Mouse (Mus musculus) embryonic facial prominence, embryonic 11.5 days (tissue): ENCODE measurements around the gene Fam160b1. TPM values are rescaled to one million over a fixed set of nuclear protein-coding genes. Genes with fewer than 3 reads are reported as not detected.

Experiments used
- ATAC-seq: fragments of 200-750 bp; cut with Nextera tagmentation; replicated peaks from 2 replicates; pipeline ENCODE4 v1.8.0; 2017; ENCODE audit warnings: low read depth; ENCODE audit not compliant: insufficient number of reproducible peaks, low FRiP score, low TSS enrichment
- DNase-seq: peaks from one replicate; pipeline ENCODE4 v3.0.0-alpha.2; 2015; ENCODE audit warnings: low spot score
- H3K27ac ChIP-seq: fragments of 300-500 bp; sonication (generic); replicated peaks from 2 replicates; pipeline ENCODE4 v1.5.1; 2014; ENCODE audit warnings: mild to moderate bottlenecking, low read depth, low read length, control low read depth
- H3K27me3 ChIP-seq: fragments of 300-500 bp; sonication (generic); 2 replicates; pipeline ENCODE4 v1.6.1; 2014; ENCODE audit warnings: mild to moderate bottlenecking, low read length, moderate library complexity, mixed read lengths; ENCODE audit not compliant: control insufficient read depth, insufficient read depth
- H3K36me3 ChIP-seq: fragments of 300-500 bp; sonication (generic); replicated peaks from 2 replicates; pipeline ENCODE4 v1.6.1; 2014; ENCODE audit warnings: low read depth, mild to moderate bottlenecking, low read length, moderate library complexity, mixed read lengths; ENCODE audit not compliant: control insufficient read depth, insufficient read depth
- H3K4me1 ChIP-seq: fragments of 300-500 bp; sonication (generic); 2 replicates; pipeline ENCODE4 v1.6.1; 2014; ENCODE audit warnings: low read length, mixed read lengths; ENCODE audit not compliant: control insufficient read depth, insufficient read depth
- H3K4me2 ChIP-seq: fragments of 300-500 bp; sonication (generic); 2 replicates; pipeline ENCODE4 v1.6.1; 2014; ENCODE audit warnings: low read depth, mild to moderate bottlenecking, control low read depth, low read length, moderate library complexity
- H3K4me3 ChIP-seq: fragments of 300-500 bp; sonication (generic); 2 replicates; pipeline ENCODE4 v1.5.1; 2014; ENCODE audit warnings: low read depth, low read length, control low read depth
- H3K9ac ChIP-seq: fragments of 300-500 bp; sonication (generic); replicated peaks from 2 replicates; pipeline ENCODE4 v1.6.1; 2014; ENCODE audit warnings: mild to moderate bottlenecking, control low read depth, low read length
- H3K9me3 ChIP-seq: fragments of 300-500 bp; sonication (generic); replicated peaks from 2 replicates; pipeline ENCODE4 v1.6.1; 2016; ENCODE audit warnings: mild to moderate bottlenecking, low read length, inconsistent platforms, mixed read lengths; ENCODE audit not compliant: control insufficient read depth
- WGBS: fragments of 180-500 bp; shearing (Covaris S2); extraction: QIAGEN DNeasy Blood & Tissue Kit; methylation state at CpG from one replicate; pipeline ENCODE4 v1.1.7; 2014; 5-methylcytosine and 5-hydroxymethylcytosine counted together
- polyA plus RNA-seq: library from polyadenylated mRNA; unstranded; fragments of >200 nt; fragmentation: Nextera tagmentation; extraction: Ambion mirVana; gene quantifications from 2 replicates; pipeline ENCODE4 v1.2.1, GENCODE M21; 2014

Fam160b1 gene
- polyA plus RNA-seq, 1 experiment from 2014 or later = 14.9 TPM

GRCm38 (mm10) chr19:57331237-57331636 is 29.2 kb upstream of the Fam160b1 start:
- H3K27me3 ChIP-seq = no peaks in the 10 kb centered on the region
- WGBS = 85% methylated on average over 6 of the region's 6 CpGs
- H3K4me1 ChIP-seq = no peaks in the 10 kb centered on the region
- ATAC-seq (no peak), DNase-seq (no peak)
- H3K4me2 ChIP-seq = no peak overlapping the region
- H3K36me3 ChIP-seq = no peaks in the 10 kb centered on the region
- no peak overlapping the region for H3K9ac ChIP-seq
- no peaks in the 10 kb centered on the region for H3K9me3 ChIP-seq
- no peak overlapping the region for H3K27ac ChIP-seq
- H3K4me3 ChIP-seq = no peak overlapping the region

GRCm38 (mm10) chr19:57333356-57333755 is 27.1 kb upstream of the Fam160b1 start:
- Histone ChIP-seq H3K4me3 (no peak overlapping the region), H3K36me3 (no peaks in the 10 kb centered on the region), H3K9me3 (no peaks in the 10 kb centered on the region), H3K9ac (no peak overlapping the region), H3K4me1 (no peaks in the 10 kb centered on the region), H3K27ac (no peak overlapping the region), H3K4me2 (no peak overlapping the region), H3K27me3 (no peaks in the 10 kb centered on the region)
- ATAC-seq (no peak), DNase-seq (no peak)
- WGBS = 83% methylated on average over 4 of the region's 4 CpGs

GRCm38 (mm10) chr19:57335135-57335534 is 25.3 kb upstream of the Fam160b1 start:
- DNase-seq (no peak), ATAC-seq (no peak)
- H3K9me3 ChIP-seq = no peaks in the 10 kb centered on the region
- H3K36me3 ChIP-seq = no peaks in the 10 kb centered on the region
- no peak overlapping the region for H3K4me2 ChIP-seq
- WGBS = 45% methylated on average over 8 of the region's 8 CpGs
- no peak overlapping the region for H3K4me3 ChIP-seq
- no peak overlapping the region for H3K9ac ChIP-seq
- H3K27me3 ChIP-seq = no peaks in the 10 kb centered on the region
- no peaks in the 10 kb centered on the region for H3K4me1 ChIP-seq
- H3K27ac ChIP-seq = no peak overlapping the region

- no peaks in the 10 kb centered on the region for H3K27me3 ChIP-seq
- no peak overlapping the region for H3K27ac ChIP-seq
- no peaks in the 10 kb centered on the region for H3K9me3 ChIP-seq
- no peaks in the 10 kb centered on the region for H3K36me3 ChIP-seq
- WGBS = 89% methylated on average over 13 of the region's 13 CpGs
- no peak overlapping the region for H3K4me2 ChIP-seq
- ATAC-seq (no peak), DNase-seq (no peak)
- no peak overlapping the region for H3K4me3 ChIP-seq
- no peak overlapping the region for H3K9ac ChIP-seq
- no peaks in the 10 kb centered on the region for H3K4me1 ChIP-seq
Measured at GRCm38 (mm10) chr19:57339281-57339864, 21.1 kb upstream of the Fam160b1 start.

- Histone ChIP-seq H3K9me3 (no peaks in the 10 kb centered on the region), H3K4me3 (no peak overlapping the region), H3K4me2 (no peak overlapping the region), H3K36me3 (no peaks in the 10 kb centered on the region), H3K27me3 (no peaks in the 10 kb centered on the region), H3K9ac (no peak overlapping the region), H3K4me1 (no peaks in the 10 kb centered on the region), H3K27ac (no peak overlapping the region)
- WGBS = 77% methylated on average over 8 of the region's 8 CpGs
- no peak for ATAC-seq
- DNase-seq = no peak
Measured at GRCm38 (mm10) chr19:57340900-57341742, 19.4 kb upstream of the Fam160b1 start.

- H3K36me3 ChIP-seq = no peaks in the 10 kb centered on the region
- ATAC-seq (no peak), DNase-seq (no peak)
- no peaks in the 10 kb centered on the region for H3K27me3 ChIP-seq
- H3K4me2 ChIP-seq = no peak overlapping the region
- H3K9me3 ChIP-seq = peaks cover 3% of the 10 kb centered on the region; the same call in 1 of the 2 replicates
- no peak overlapping the region for H3K9ac ChIP-seq
- H3K27ac ChIP-seq = no peak overlapping the region
- no peak overlapping the region for H3K4me3 ChIP-seq
- H3K4me1 ChIP-seq = no peaks in the 10 kb centered on the region
- 84% methylated on average over 5 of the region's 5 CpGs for WGBS
Measured at GRCm38 (mm10) chr19:57343860-57344259, 16.6 kb upstream of the Fam160b1 start.

GRCm38 (mm10) chr19:57344678-57345077 is 15.8 kb upstream of the Fam160b1 start:
- Histone ChIP-seq H3K27ac (no peak overlapping the region), H3K9me3 (peaks cover 3% of the 10 kb centered on the region; the same call in 1 of the 2 replicates), H3K9ac (no peak overlapping the region), H3K36me3 (no peaks in the 10 kb centered on the region), H3K4me3 (no peak overlapping the region), H3K4me2 (no peak overlapping the region), H3K4me1 (no peaks in the 10 kb centered on the region), H3K27me3 (no peaks in the 10 kb centered on the region)
- DNase-seq (no peak), ATAC-seq (no peak)
- WGBS = 76% methylated on average over 1 of the region's 1 CpGs

GRCm38 (mm10) chr19:57349096-57349495 is 11.4 kb upstream of the Fam160b1 start:
- H3K27me3 ChIP-seq = no peaks in the 10 kb centered on the region

More at GRCm38 (mm10) chr19:57349096-57349495, 11.4 kb upstream of the Fam160b1 start:
- DNase-seq (no peak), ATAC-seq (no peak)
- Histone ChIP-seq H3K4me2 (no peak overlapping the region), H3K4me3 (no peak overlapping the region), H3K4me1 (no peaks in the 10 kb centered on the region), H3K9me3 (peaks cover 3% of the 10 kb centered on the region; the same call in 1 of the 2 replicates), H3K9ac (no peak overlapping the region), H3K27ac (no peak overlapping the region), H3K36me3 (no peaks in the 10 kb centered on the region)
